Mouse (Mus musculus) CD4-positive naive resting alpha-beta T cell, adult 57 days (primary cell): Measurements from ENCODE around the gene Tmem145. TPM values are rescaled to one million over a fixed set of nuclear protein-coding genes. Genes with fewer than 3 reads are reported as not detected.

Experiments
- total RNA-seq: library from RNA; stranded (reverse); gene quantifications from one replicate; pipeline ENCODE4 v1.2.4, GENCODE M21; 2023

Tmem145 gene
- not detected for total RNA-seq

GRCm38 (mm10) chr7:25305956-25306613 lies at the start of gene Tmem145:
TSS of gene Tmem145 (plus strand) at chr7:25306106.

GRCm38 (mm10) chr7:25267301-25267750 lies 38.6 kb upstream of the Tmem145 start, which contains the start of gene Cic:
TSS of gene Cic (plus strand) at chr7:25267704.

GRCm38 (mm10) chr7:25297454-25298325 lies 8.2 kb upstream of the Tmem145 start, which contains the start of gene Pafah1b3:
TSS of gene Pafah1b3 (minus strand) at chr7:25297986.

GRCm38 (mm10) chr7:25301063-25301462 lies 4.8 kb upstream of the Tmem145 start, which contains the start of gene Prr19:
TSS of gene Prr19 (plus strand) at chr7:25301411.

GRCm38 (mm10) chr7:25316532-25317445 lies 10.9 kb downstream of the Tmem145 start, which contains the start of gene Megf8:
TSS of gene Megf8 (plus strand) at chr7:25317164.

Other genes starting within 250 kb of the Tmem145 start
- gene Grik5, start 233.8 kb upstream of the Tmem145 start, total RNA-seq, result 5.6 TPM
- 21.9 TPM for gene Zfp574, start 233.5 kb upstream of the Tmem145 start, total RNA-seq
- gene Pou2f2, start 126.4 kb upstream of the Tmem145 start, total RNA-seq, result 16.6 TPM
- 100 TPM for gene Dedd2, start 85.5 kb upstream of the Tmem145 start, total RNA-seq
- 18.2 TPM for gene Zfp526, start 84.7 kb upstream of the Tmem145 start, total RNA-seq
- 84.8 TPM for gene Gsk3a, start 68.3 kb upstream of the Tmem145 start, total RNA-seq
- 41.5 TPM for gene Erf, start 55.3 kb upstream of the Tmem145 start, total RNA-seq
- 318 TPM for gene Cic, start 38.4 kb upstream of the Tmem145 start, total RNA-seq
- gene Pafah1b3, start 8.1 kb upstream of the Tmem145 start, total RNA-seq, result 9.2 TPM
- gene Prr19, start 4.7 kb upstream of the Tmem145 start, total RNA-seq, result not detected
- gene Megf8, start 11.1 kb downstream of the Tmem145 start, total RNA-seq, result 1.1 TPM
- gene Cnfn, start 63.6 kb downstream of the Tmem145 start, total RNA-seq, result not detected
- gene Lipe, start 92.6 kb downstream of the Tmem145 start, total RNA-seq, result 14.6 TPM
- not detected for gene Cxcl17, start 106.8 kb downstream of the Tmem145 start, total RNA-seq
- gene Ceacam1, start 171.5 kb downstream of the Tmem145 start, total RNA-seq, result 2.2 TPM
- not detected for gene Ceacam2, start 233.8 kb downstream of the Tmem145 start, total RNA-seq